Mouse (Mus musculus) ES-Bruce4 (cell line): ENCODE data around the gene Ovch2. TPM values are rescaled to one million over a fixed set of nuclear protein-coding genes. Genes with fewer than 3 reads are reported as not detected.

Source experiments
- H3K27ac ChIP-seq: 2 replicates; pipeline ENCODE4 v1.5.1; 2012; ENCODE audit warnings: low read length, inconsistent platforms; ENCODE audit not compliant: insufficient read depth
- H3K27me3 ChIP-seq: 2 replicates; pipeline ENCODE4 v1.6.1; 2012; ENCODE audit warnings: mild to moderate bottlenecking, low read length, inconsistent platforms; ENCODE audit not compliant: control insufficient read depth, poor library complexity, insufficient read depth, severe bottlenecking
- H3K36me3 ChIP-seq: 2 replicates; pipeline ENCODE4 v1.6.1; 2012; ENCODE audit warnings: inconsistent platforms, mild to moderate bottlenecking, low read length, moderate library complexity; ENCODE audit not compliant: control insufficient read depth, poor library complexity, insufficient read depth, severe bottlenecking
- H3K4me1 ChIP-seq: one replicate; pipeline ENCODE4 v1.8.1; 2011; ENCODE audit warnings: low read length; ENCODE audit not compliant: control insufficient read depth, insufficient read depth
- H3K4me3 ChIP-seq: 2 replicates; pipeline ENCODE4 v1.5.1; 2011; ENCODE audit warnings: low read depth, mild to moderate bottlenecking, low read length
- H3K9ac ChIP-seq: 2 replicates; pipeline ENCODE4 v1.6.1; 2012; ENCODE audit warnings: low read depth, mild to moderate bottlenecking, inconsistent platforms; ENCODE audit not compliant: poor library complexity, severe bottlenecking
- H3K9me3 ChIP-seq: replicated peaks from 2 replicates; pipeline ENCODE4 v1.6.1; 2012; ENCODE audit warnings: mild to moderate bottlenecking, low read length, inconsistent platforms; ENCODE audit not compliant: control insufficient read depth, poor library complexity, insufficient read depth, severe bottlenecking
- CTCF ChIP-seq: IDR thresholded peaks from one replicate; pipeline ENCODE4 v1.8.1; 2011; ENCODE audit warnings: low read depth, low read length
- EP300 ChIP-seq: IDR thresholded peaks from 2 replicates; pipeline ENCODE4 v1.6.1; 2011; ENCODE audit warnings: low read depth, low read length; ENCODE audit not compliant: insufficient read depth
- POLR2A ChIP-seq: IDR thresholded peaks from one replicate; pipeline ENCODE4 v1.8.1; 2011; ENCODE audit warnings: low read length; ENCODE audit not compliant: insufficient read depth
- polyA plus RNA-seq: library from polyadenylated mRNA; stranded (reverse); fragments of >200 nt; gene quantifications from 2 replicates; pipeline ENCODE4 v1.2.4, GENCODE M21; 2011; ENCODE audit warnings: low read depth; ENCODE audit not compliant: missing spikeins, insufficient read depth, insufficient read length

Ovch2 gene
- polyA plus RNA-seq, 1 experiment, result not detected

- Histone ChIP-seq H3K9me3 (no peaks in the 10 kb centered on the region), H3K27me3 (no peaks in the 10 kb centered on the region), H3K27ac (no peak overlapping the region), H3K4me3 (no peak overlapping the region), H3K9ac (no peak overlapping the region), H3K36me3 (no peaks in the 10 kb centered on the region; the same call in 1 of the 2 replicates), H3K4me1 (no peaks in the 10 kb centered on the region)
- TF ChIP-seq CTCF, result no peak
- TF ChIP-seq POLR2A, result no peak
- TF ChIP-seq EP300, result no peak
Measured at GRCm38 (mm10) chr7:107738726-107739125, 62.3 kb downstream of the Ovch2 start.

GRCm38 (mm10) chr7:107733162-107733561, 67.8 kb downstream of the Ovch2 start:
- no peaks in the 10 kb centered on the region for H3K4me1 ChIP-seq
- no peaks in the 10 kb centered on the region for H3K9me3 ChIP-seq
- no peak overlapping the region for H3K4me3 ChIP-seq
- no peak overlapping the region for H3K27ac ChIP-seq
- H3K27me3 ChIP-seq, result no peaks in the 10 kb centered on the region
- H3K36me3 ChIP-seq, result peaks cover 2% of the 10 kb centered on the region; the same call in 1 of the 2 replicates
- H3K9ac ChIP-seq, result no peak overlapping the region
- TF ChIP-seq CTCF (no peak), EP300 (no peak), POLR2A (no peak)

Other genes with a start within 250 kb of the Ovch2 start
- 1.5 and 3.0 TPM in 2 replicates for gene Olfml1, start 233.8 kb downstream of the Ovch2 start, polyA plus RNA-seq
- 11.7 and 12.4 TPM in 2 replicates for gene Ppfibp2, start 206.0 kb downstream of the Ovch2 start, polyA plus RNA-seq
- gene 5330417H12Rik, start 176.0 kb downstream of the Ovch2 start, polyA plus RNA-seq, result not detected in 2 replicates
- 0.63 and 1.9 TPM in 2 replicates for gene Cyb5r2, start 43.2 kb downstream of the Ovch2 start, polyA plus RNA-seq
- not detected in 2 replicates for gene Olfr467, start 11.1 kb upstream of the Ovch2 start, polyA plus RNA-seq
- not detected in 2 replicates for gene Olfr469, start 24.3 kb upstream of the Ovch2 start, polyA plus RNA-seq
- gene Olfr470, start 46.3 kb upstream of the Ovch2 start, polyA plus RNA-seq, result not detected in 2 replicates
- gene Olfr472, start 96.7 kb upstream of the Ovch2 start, polyA plus RNA-seq, result not detected in 2 replicates
- not detected in 2 replicates for gene Olfr473, start 129.2 kb upstream of the Ovch2 start, polyA plus RNA-seq
- gene Olfr474, start 153.4 kb upstream of the Ovch2 start, polyA plus RNA-seq, result not detected in 2 replicates
- not detected in 2 replicates for gene Olfr476, start 163.6 kb upstream of the Ovch2 start, polyA plus RNA-seq
- gene Olfr477, start 185.5 kb upstream of the Ovch2 start, polyA plus RNA-seq, result not detected in 2 replicates
- gene Olfr478, start 232.8 kb upstream of the Ovch2 start, polyA plus RNA-seq, result not detected in 2 replicates
- not detected in 2 replicates for gene Olfr479, start 249.5 kb upstream of the Ovch2 start, polyA plus RNA-seq